Mouse (Mus musculus) liver, embryonic 12.5 days (tissue): ENCODE measurements around the gene Hsf3. TPM values are rescaled to one million over a fixed set of nuclear protein-coding genes. Genes with fewer than 3 reads are reported as not detected.
"Not testable (repeated sequence)": the region's sequence is repeated elsewhere in the genome, so short reads cannot be mapped to it uniquely, and the experiment has no call there.

Experiments used
- ATAC-seq: fragments of 200-750 bp; cut with Nextera tagmentation; 2 replicates; pipeline ENCODE4 v1.8.0; 2017; ENCODE audit warnings: moderate number of reproducible peaks, mild to moderate bottlenecking, moderate library complexity
- H3K27ac ChIP-seq: fragments of 300-500 bp; sonication (generic); 2 replicates; pipeline ENCODE4 v1.5.1; 2016; ENCODE audit warnings: mild to moderate bottlenecking
- H3K27me3 ChIP-seq: fragments of 300-500 bp; sonication (generic); replicated peaks from 2 replicates; pipeline ENCODE4 v1.6.1; 2016; ENCODE audit warnings: mild to moderate bottlenecking, moderate library complexity
- H3K36me3 ChIP-seq: fragments of 300-500 bp; sonication (generic); 2 replicates; pipeline ENCODE4 v1.6.1; 2016; ENCODE audit warnings: mild to moderate bottlenecking, moderate library complexity
- H3K4me1 ChIP-seq: fragments of 300-500 bp; sonication (generic); 2 replicates; pipeline ENCODE4 v1.6.1; 2016
- H3K4me2 ChIP-seq: fragments of 300-500 bp; sonication (generic); 2 replicates; pipeline ENCODE4 v1.6.1; 2016; ENCODE audit warnings: mild to moderate bottlenecking, moderate library complexity
- H3K4me3 ChIP-seq: fragments of 300-500 bp; sonication (generic); 2 replicates; pipeline ENCODE4 v1.5.1; 2016; ENCODE audit warnings: mild to moderate bottlenecking, moderate library complexity
- H3K9ac ChIP-seq: fragments of 300-500 bp; sonication (generic); 2 replicates; pipeline ENCODE4 v1.6.1; 2016; ENCODE audit warnings: mild to moderate bottlenecking, moderate library complexity
- H3K9me3 ChIP-seq: fragments of 300-500 bp; sonication (generic); replicated peaks from 2 replicates; pipeline ENCODE4 v1.6.1; 2016; ENCODE audit warnings: mild to moderate bottlenecking, moderate library complexity
- WGBS: fragments of 180-500 bp; shearing (Covaris S2); methylation state at CpG from one replicate; pipeline ENCODE4 v1.1.7; 2016; ENCODE audit not compliant: insufficient replicate concordance; 5-methylcytosine and 5-hydroxymethylcytosine counted together
- polyA plus RNA-seq: library from polyadenylated mRNA; unstranded; fragments of >200 nt; fragmentation: Nextera tagmentation; extraction: Ambion mirVana; gene quantifications from 2 replicates; pipeline ENCODE4 v1.2.1, GENCODE M21; 2016

The Hsf3 gene
- not detected in 2 replicates for polyA plus RNA-seq

GRCm38 (mm10) chrX:96456201-96456963, at the start of gene Hsf3:
TSS of gene Hsf3 (minus strand) at chrX:96456294.
- H3K9ac ChIP-seq: no peak within 1 kb of the TSS
- H3K36me3 ChIP-seq: no peaks in the 10 kb centered on the region
- H3K4me3 ChIP-seq: no peak within 1 kb of the TSS
- ATAC-seq: no peak
- no peak within 1 kb of the TSS for H3K27ac ChIP-seq
- no peaks in the 10 kb centered on the region for H3K9me3 ChIP-seq
- 0 out of 2 replicates have a peak within 1 kb of the TSS, but pooled peaks have one; percentile 7 for H3K4me2 ChIP-seq
- H3K27me3 ChIP-seq: no peaks in the 10 kb centered on the region
- no peaks in the 10 kb centered on the region for H3K4me1 ChIP-seq
- 22% methylated on average over 9 of the region's 9 CpGs for WGBS

GRCm38 (mm10) chrX:96501580-96501979, 45.5 kb upstream of the Hsf3 start:
- Histone ChIP-seq H3K4me3 (no peak overlapping the region), H3K4me2 (no peak overlapping the region), H3K9ac (no peak overlapping the region), H3K9me3 (no peaks in the 10 kb centered on the region), H3K36me3 (no peaks in the 10 kb centered on the region), H3K4me1 (no peaks in the 10 kb centered on the region), H3K27ac (no peak overlapping the region), H3K27me3 (no peaks in the 10 kb centered on the region)
- ATAC-seq: no peak
- 29% methylated on average over 1 of the region's 1 CpGs for whole genome bisulfite sequencing

GRCm38 (mm10) chrX:96455149-96455548, 945 bp downstream of the Hsf3 start, which contains the start of gene Heph:
TSS of gene Heph (plus strand) at chrX:96455359.
- H3K9me3 ChIP-seq: no peaks in the 10 kb centered on the region
- H3K4me2 ChIP-seq: 0 out of 2 replicates have a peak within 1 kb of the TSS, but pooled peaks have one; percentile 7
- H3K27me3 ChIP-seq: no peaks in the 10 kb centered on the region
- no peaks in the 10 kb centered on the region for H3K36me3 ChIP-seq
- no peak for ATAC-seq
- WGBS: 56% methylated on average over 2 of the region's 2 CpGs
- H3K4me1 ChIP-seq: no peaks in the 10 kb centered on the region
- no peak within 1 kb of the TSS for H3K27ac ChIP-seq
- no peak within 1 kb of the TSS for H3K9ac ChIP-seq
- H3K4me3 ChIP-seq: no peak within 1 kb of the TSS

GRCm38 (mm10) chrX:96419383-96419782, 36.7 kb downstream of the Hsf3 start:
- H3K4me2 ChIP-seq: no peak overlapping the region
- no peak overlapping the region for H3K4me3 ChIP-seq
- no peaks in the 10 kb centered on the region for H3K9me3 ChIP-seq
- H3K27ac ChIP-seq: no peak overlapping the region
- H3K36me3 ChIP-seq: no peaks in the 10 kb centered on the region
- no peak for ATAC-seq
- H3K4me1 ChIP-seq: peaks cover 4% of the 10 kb centered on the region; the same call in 1 of the 2 replicates
- no peak overlapping the region for H3K9ac ChIP-seq
- H3K27me3 ChIP-seq: no peaks in the 10 kb centered on the region

DNA sequence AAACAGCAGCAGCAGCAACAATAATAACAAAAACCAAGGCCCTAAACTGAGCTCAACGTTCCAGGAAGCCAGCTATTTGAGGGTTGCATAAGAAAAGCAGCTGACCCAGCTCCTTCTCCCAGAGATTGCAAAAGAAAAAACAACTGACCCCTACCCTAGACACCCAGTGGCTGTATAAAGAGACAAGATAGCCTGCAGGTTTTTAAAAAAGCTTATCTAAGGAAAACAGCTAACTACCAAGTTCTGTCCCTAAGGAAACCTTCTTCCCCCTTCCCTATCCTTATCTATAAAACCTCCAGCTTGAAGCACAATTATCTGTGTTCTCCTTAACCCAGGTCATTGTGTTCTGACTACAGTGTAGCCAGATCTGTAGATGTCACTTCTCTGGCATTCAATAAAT, 38.4 kb downstream of the Hsf3 start:
- no peaks in the 10 kb centered on the region for H3K36me3 ChIP-seq
- no peaks in the 10 kb centered on the region for H3K27me3 ChIP-seq
- H3K4me3 ChIP-seq: no peak overlapping the region
- H3K9me3 ChIP-seq: no peaks in the 10 kb centered on the region
- H3K9ac ChIP-seq: no peak overlapping the region
- H3K4me2 ChIP-seq: no peak overlapping the region
- ATAC-seq: peak; percentile 65; the same call in 1 of the 2 replicates
- no peak overlapping the region for H3K27ac ChIP-seq
- peaks cover 4% of the 10 kb centered on the region; the same call in 1 of the 2 replicates for H3K4me1 ChIP-seq
- 18% methylated on average over 1 of the region's 1 CpGs for WGBS

GRCm38 (mm10) chrX:96416970-96417369, 39.1 kb downstream of the Hsf3 start:
- no peak for ATAC-seq
- Histone ChIP-seq H3K4me3 (no peak overlapping the region), H3K27me3 (no peaks in the 10 kb centered on the region), H3K36me3 (no peaks in the 10 kb centered on the region), H3K9ac (no peak overlapping the region), H3K27ac (no peak overlapping the region), H3K4me2 (no peak overlapping the region), H3K9me3 (no peaks in the 10 kb centered on the region), H3K4me1 (peaks cover 4% of the 10 kb centered on the region; the same call in 1 of the 2 replicates)
- 27% methylated on average over 1 of the region's 1 CpGs for WGBS

DNA sequence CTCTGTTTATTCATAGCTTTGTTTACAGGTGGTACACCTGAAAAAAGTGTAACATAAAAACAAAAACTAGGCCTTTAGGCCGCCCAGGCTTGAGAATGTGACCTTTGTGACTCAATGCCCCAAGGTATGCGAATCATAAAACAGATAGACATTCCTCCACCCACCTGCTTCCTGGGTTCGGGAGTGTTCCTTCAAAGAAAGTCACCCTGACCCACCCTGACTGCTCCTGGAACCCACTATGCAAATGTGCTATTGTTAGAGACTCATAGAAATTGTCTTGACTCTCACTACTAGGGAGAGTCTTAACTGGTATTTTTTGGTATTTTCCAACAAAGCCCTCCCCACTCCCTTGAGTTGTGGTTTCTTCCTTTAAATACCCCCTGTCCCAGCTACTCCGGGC, 40.7 kb downstream of the Hsf3 start:
- H3K27ac ChIP-seq, H3K4me1 ChIP-seq, H3K36me3 ChIP-seq, H3K27me3 ChIP-seq, H3K4me2 ChIP-seq, H3K9ac ChIP-seq, H3K9me3 ChIP-seq, ATAC-seq, H3K4me3 ChIP-seq: not testable (repeated sequence)
- 60% methylated on average over 4 of the region's 4 CpGs for WGBS

GRCm38 (mm10) chrX:96339108-96339507, 117.0 kb downstream of the Hsf3 start:
- Histone ChIP-seq H3K27ac (no peak overlapping the region), H3K9me3 (no peaks in the 10 kb centered on the region), H3K9ac (no peak overlapping the region), H3K27me3 (no peaks in the 10 kb centered on the region), H3K4me2 (no peak overlapping the region), H3K36me3 (no peaks in the 10 kb centered on the region), H3K4me3 (no peak overlapping the region), H3K4me1 (no peaks in the 10 kb centered on the region)
- no peak for ATAC-seq
- WGBS: 47% methylated on average over 2 of the region's 2 CpGs

- H3K27me3 ChIP-seq: no peaks in the 10 kb centered on the region
- H3K4me1 ChIP-seq: no peaks in the 10 kb centered on the region
- H3K4me3 ChIP-seq: no peak overlapping the region
- ATAC-seq: no peak
- no peaks in the 10 kb centered on the region for H3K9me3 ChIP-seq
- no peak overlapping the region for H3K4me2 ChIP-seq
- no peaks in the 10 kb centered on the region for H3K36me3 ChIP-seq
- 33% methylated on average over 4 of the region's 4 CpGs for WGBS
- H3K9ac ChIP-seq: no peak overlapping the region
- no peak overlapping the region for H3K27ac ChIP-seq
Observed at GRCm38 (mm10) chrX:96329764-96330163, 126.3 kb downstream of the Hsf3 start.

DNA sequence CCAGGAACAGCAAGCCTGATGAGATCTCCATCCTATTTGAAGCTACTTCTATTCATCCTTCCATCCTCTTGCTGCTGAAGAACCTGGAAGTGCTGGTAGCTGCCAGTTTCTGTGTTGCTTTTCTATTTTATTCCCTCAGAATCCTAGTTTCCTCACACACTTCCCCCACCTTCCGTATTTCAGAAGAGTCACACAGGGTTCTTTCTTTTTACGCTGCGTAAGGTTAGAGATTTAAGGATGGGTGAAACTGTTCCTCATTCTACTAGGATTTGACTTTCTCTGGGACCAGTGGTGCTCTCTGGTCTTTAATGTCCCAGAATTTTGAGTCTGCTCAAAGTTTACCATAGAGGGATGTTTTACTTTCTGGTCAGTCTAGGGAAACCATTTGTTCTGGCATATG, 162.8 kb downstream of the Hsf3 start, which contains the start of gene Vsig4:
Gene Vsig4, minus strand, starts transcription at position 101 of the 400 bp plus-strand sequence.
- H3K4me1 ChIP-seq: no peaks in the 10 kb centered on the region
- H3K27me3 ChIP-seq: no peaks in the 10 kb centered on the region
- H3K4me3 ChIP-seq: no peak within 1 kb of the TSS
- H3K4me2 ChIP-seq: no peak within 1 kb of the TSS
- no peaks in the 10 kb centered on the region for H3K36me3 ChIP-seq
- no peaks in the 10 kb centered on the region for H3K9me3 ChIP-seq
- no peak for ATAC-seq
- no peak within 1 kb of the TSS for H3K9ac ChIP-seq
- no peak within 1 kb of the TSS for H3K27ac ChIP-seq
- WGBS: 82% methylated on average over 3 of the region's 3 CpGs

DNA sequence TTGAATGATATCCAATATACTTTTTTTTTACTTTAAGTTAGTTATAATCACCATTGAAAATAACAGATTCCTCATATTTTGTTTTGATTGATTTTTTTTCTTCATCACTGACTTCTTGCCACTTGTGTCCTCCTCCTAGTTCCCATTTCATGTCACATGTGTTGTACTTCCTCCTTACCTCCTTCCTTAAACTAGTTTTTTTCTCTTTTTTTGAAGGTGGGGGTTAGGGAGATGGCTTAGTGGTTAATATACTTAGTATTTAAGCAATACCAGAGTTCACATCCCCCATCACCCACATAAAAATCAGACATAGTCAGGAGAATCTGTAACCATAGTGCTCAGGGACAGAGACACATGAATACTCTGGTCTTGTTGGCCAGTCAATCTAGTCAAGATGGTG, 199.6 kb downstream of the Hsf3 start:
- Histone ChIP-seq H3K27me3 (no peaks in the 10 kb centered on the region), H3K9ac (no peak overlapping the region), H3K27ac (no peak overlapping the region), H3K9me3 (no peaks in the 10 kb centered on the region), H3K4me3 (no peak overlapping the region), H3K4me2 (no peak overlapping the region), H3K36me3 (no peaks in the 10 kb centered on the region), H3K4me1 (no peaks in the 10 kb centered on the region)
- ATAC-seq: no peak
